Mouse (Mus musculus) hindbrain, embryonic 11.5 days (tissue): ENCODE results near the gene Atp8a1. TPM values are rescaled to one million over a fixed set of nuclear protein-coding genes. Genes with fewer than 3 reads are reported as not detected.

Source experiments
- ATAC-seq: fragments of 200-750 bp; cut with Nextera tagmentation; 2 replicates; pipeline ENCODE4 v1.8.0; 2017; ENCODE audit warnings: mild to moderate bottlenecking, moderate TSS enrichment, moderate library complexity; ENCODE audit not compliant: low FRiP score
- DNase-seq: peaks from one replicate; pipeline ENCODE4 v3.0.0-alpha.2; 2015; ENCODE audit warnings: low spot score
- H3K27ac ChIP-seq: fragments of 300-500 bp; sonication (generic); 2 replicates; pipeline ENCODE4 v1.5.1; 2014; ENCODE audit warnings: mild to moderate bottlenecking, low read depth, low read length
- H3K27me3 ChIP-seq: fragments of 300-500 bp; sonication (generic); 2 replicates; pipeline ENCODE4 v1.6.1; 2014; ENCODE audit warnings: mild to moderate bottlenecking, low read length, moderate library complexity, mixed read lengths; ENCODE audit not compliant: control insufficient read depth, insufficient read depth
- H3K36me3 ChIP-seq: fragments of 300-500 bp; sonication (generic); 2 replicates; pipeline ENCODE4 v1.6.1; 2014; ENCODE audit warnings: mild to moderate bottlenecking, low read length, moderate library complexity, mixed read lengths; ENCODE audit not compliant: control insufficient read depth, insufficient read depth
- H3K4me1 ChIP-seq: fragments of 300-500 bp; sonication (generic); replicated peaks from 2 replicates; pipeline ENCODE4 v1.6.1; 2014; ENCODE audit warnings: low read length, mixed read lengths; ENCODE audit not compliant: control insufficient read depth, insufficient read depth
- H3K4me2 ChIP-seq: fragments of 300-500 bp; sonication (generic); replicated peaks from 2 replicates; pipeline ENCODE4 v1.6.1; 2014; ENCODE audit warnings: mild to moderate bottlenecking, low read depth, low read length
- H3K4me3 ChIP-seq: fragments of 300-500 bp; sonication (generic); 2 replicates; pipeline ENCODE4 v1.5.1; 2014; ENCODE audit warnings: low read depth, low read length
- H3K9ac ChIP-seq: fragments of 300-500 bp; sonication (generic); 2 replicates; pipeline ENCODE4 v1.6.1; 2014; ENCODE audit warnings: low read depth, low read length
- H3K9me3 ChIP-seq: fragments of 300-500 bp; sonication (generic); 2 replicates; pipeline ENCODE4 v1.6.1; 2016; ENCODE audit warnings: low read length; ENCODE audit not compliant: control insufficient read depth
- WGBS: fragments of 180-500 bp; shearing (Covaris S2); extraction: QIAGEN DNeasy Blood & Tissue Kit; methylation state at CpG from one replicate; pipeline ENCODE4 v1.1.7; 2014; 5-methylcytosine and 5-hydroxymethylcytosine counted together
- polyA plus RNA-seq: library from polyadenylated mRNA; unstranded; fragments of >200 nt; fragmentation: Nextera tagmentation; extraction: Ambion mirVana; gene quantifications from 2 replicates; pipeline ENCODE4 v1.2.1, GENCODE M21; 2014

The Atp8a1 gene
- polyA plus RNA-seq, 1 experiment from 2014 or later: 24.8 TPM

DNA sequence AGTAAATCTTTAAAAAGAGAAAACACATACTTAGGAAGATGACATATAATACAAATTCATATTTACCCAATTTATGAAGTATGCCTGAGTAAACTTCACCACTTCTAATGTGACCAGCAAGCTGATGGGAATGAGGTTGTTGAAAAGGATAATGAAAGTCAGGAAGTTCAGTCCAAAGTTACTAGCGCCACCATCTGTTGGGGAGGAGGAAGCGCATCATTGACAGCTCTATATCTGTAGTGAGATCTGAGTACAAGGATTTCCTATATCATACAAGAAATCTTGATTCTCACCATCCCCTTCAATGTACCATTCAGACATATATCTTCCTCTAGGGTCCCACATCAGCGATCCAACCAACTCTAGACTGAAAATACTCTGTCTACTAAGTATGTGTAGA, 82.4 kb downstream of the Atp8a1 start:
- H3K4me2 ChIP-seq: no peak overlapping the region
- no peak for ATAC-seq
- no peak for DNase-seq
- no peaks in the 10 kb centered on the region for H3K4me1 ChIP-seq
- H3K9me3 ChIP-seq: no peaks in the 10 kb centered on the region
- H3K36me3 ChIP-seq: no peaks in the 10 kb centered on the region
- H3K27ac ChIP-seq: no peak overlapping the region
- 92% methylated on average over 3 of the region's 3 CpGs for WGBS
- H3K27me3 ChIP-seq: no peaks in the 10 kb centered on the region
- no peak overlapping the region for H3K4me3 ChIP-seq
- H3K9ac ChIP-seq: no peak overlapping the region

DNA sequence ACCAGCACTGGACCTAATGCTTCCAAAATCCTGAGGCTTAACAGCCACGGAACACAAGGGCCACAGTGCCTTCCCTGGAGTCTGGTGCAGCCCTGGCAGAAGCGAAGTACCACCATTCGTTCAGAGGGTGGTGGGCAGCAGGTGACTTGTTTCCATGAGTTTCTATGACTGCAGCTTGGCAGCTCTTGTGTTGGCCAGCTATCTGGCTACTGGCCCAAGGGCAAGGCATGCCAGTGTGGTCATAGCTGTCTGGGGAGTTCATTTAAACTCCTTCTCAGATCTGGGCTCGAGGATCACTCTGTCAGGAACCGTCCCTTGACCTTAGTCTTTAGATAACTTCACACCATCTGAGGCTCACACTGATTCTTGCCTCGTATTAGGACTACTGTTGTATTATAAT, 89.1 kb downstream of the Atp8a1 start:
- DNase-seq: no peak
- no peak for ATAC-seq
- H3K4me1 ChIP-seq: no peaks in the 10 kb centered on the region
- H3K36me3 ChIP-seq: no peaks in the 10 kb centered on the region
- no peak overlapping the region for H3K9ac ChIP-seq
- no peak overlapping the region for H3K27ac ChIP-seq
- H3K4me3 ChIP-seq: no peak overlapping the region
- H3K4me2 ChIP-seq: no peak overlapping the region
- H3K9me3 ChIP-seq: no peaks in the 10 kb centered on the region
- 89% methylated on average over 6 of the region's 6 CpGs for WGBS
- no peaks in the 10 kb centered on the region for H3K27me3 ChIP-seq

DNA sequence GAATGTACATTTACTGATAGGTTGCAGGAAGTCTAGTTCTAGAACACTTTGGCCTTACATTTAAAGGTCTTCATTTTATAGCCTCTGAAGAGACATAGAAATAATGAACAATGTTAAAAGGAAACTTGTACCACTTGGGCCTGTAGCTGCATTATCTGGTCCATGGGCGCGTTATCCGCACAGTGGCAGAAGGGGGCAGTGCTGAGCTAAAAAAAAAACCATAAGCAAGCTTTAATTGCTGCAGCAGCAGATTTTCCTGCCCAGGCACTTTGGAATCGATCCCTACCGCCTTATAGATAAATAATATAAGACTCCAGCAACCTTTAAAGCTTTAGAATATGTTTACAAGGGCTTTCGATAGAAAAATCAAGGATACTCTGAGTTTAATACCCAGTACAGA, 91.1 kb downstream of the Atp8a1 start:
- WGBS: 23% methylated on average over 6 of the region's 6 CpGs
- Histone ChIP-seq H3K4me3 (no peak overlapping the region), H3K9me3 (no peaks in the 10 kb centered on the region), H3K27me3 (no peaks in the 10 kb centered on the region), H3K27ac (no peak overlapping the region), H3K9ac (no peak overlapping the region), H3K36me3 (no peaks in the 10 kb centered on the region), H3K4me2 (no peak overlapping the region), H3K4me1 (no peaks in the 10 kb centered on the region)
- DNase-seq: peak; percentile 67
- ATAC-seq: no peak

DNA sequence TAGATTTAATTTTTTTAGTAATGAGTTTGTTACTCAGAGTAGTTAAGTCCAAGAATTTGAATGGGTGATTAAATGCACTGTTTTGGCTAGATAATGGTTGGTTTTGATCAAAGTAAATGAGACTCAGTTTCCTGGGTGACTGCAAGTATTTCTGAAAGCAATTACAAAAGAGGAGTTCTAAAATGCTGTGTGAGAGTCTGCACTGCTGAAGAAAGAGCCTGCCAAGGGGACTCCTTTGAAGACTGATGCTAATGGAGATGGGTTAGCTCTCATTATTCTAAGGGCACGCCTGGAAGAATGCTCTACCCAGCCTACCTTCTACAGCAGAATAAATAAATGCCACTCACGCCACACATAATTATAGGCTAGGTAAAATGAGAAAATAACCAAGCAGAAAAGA, 94.2 kb downstream of the Atp8a1 start:
- ATAC-seq (peak; percentile 78), DNase-seq (peak; percentile 30)
- H3K4me2 ChIP-seq: no peak overlapping the region
- no peak overlapping the region for H3K4me3 ChIP-seq
- H3K4me1 ChIP-seq: no peaks in the 10 kb centered on the region
- 26% methylated on average over 2 of the region's 2 CpGs for WGBS
- no peak overlapping the region for H3K9ac ChIP-seq
- peak overlapping the region; percentile 39; the same call in 1 of the 2 replicates for H3K27ac ChIP-seq
- H3K9me3 ChIP-seq: no peaks in the 10 kb centered on the region
- H3K27me3 ChIP-seq: no peaks in the 10 kb centered on the region
- H3K36me3 ChIP-seq: no peaks in the 10 kb centered on the region

DNA sequence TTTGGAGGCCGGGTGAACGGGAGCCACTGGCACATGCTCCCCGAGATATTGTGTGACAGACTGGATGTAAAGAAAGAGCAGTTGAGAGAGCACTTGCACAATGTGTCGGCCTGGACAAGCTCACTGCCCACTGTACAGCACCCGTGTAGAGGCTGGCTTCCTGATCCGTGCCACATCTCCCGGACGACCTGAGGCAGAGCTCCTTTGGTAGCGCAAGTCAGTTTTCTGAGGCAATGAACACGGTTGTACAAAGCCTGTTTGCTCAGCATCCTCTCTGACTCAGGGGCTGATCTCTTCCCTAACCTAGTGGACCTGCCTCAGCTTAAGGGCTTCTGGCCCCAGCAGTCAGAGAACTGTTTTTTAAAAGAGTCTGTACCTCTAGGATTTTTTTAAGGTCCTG, 94.6 kb downstream of the Atp8a1 start:
- Histone ChIP-seq H3K4me1 (no peaks in the 10 kb centered on the region), H3K4me2 (no peak overlapping the region), H3K9me3 (no peaks in the 10 kb centered on the region), H3K9ac (no peak overlapping the region), H3K27me3 (no peaks in the 10 kb centered on the region), H3K27ac (peak overlapping the region; percentile 39; the same call in 1 of the 2 replicates), H3K36me3 (no peaks in the 10 kb centered on the region), H3K4me3 (no peak overlapping the region)
- 43% methylated on average over 10 of the region's 10 CpGs for WGBS
- ATAC-seq: peak; percentile 73
- peak; percentile 44 for DNase-seq

DNA sequence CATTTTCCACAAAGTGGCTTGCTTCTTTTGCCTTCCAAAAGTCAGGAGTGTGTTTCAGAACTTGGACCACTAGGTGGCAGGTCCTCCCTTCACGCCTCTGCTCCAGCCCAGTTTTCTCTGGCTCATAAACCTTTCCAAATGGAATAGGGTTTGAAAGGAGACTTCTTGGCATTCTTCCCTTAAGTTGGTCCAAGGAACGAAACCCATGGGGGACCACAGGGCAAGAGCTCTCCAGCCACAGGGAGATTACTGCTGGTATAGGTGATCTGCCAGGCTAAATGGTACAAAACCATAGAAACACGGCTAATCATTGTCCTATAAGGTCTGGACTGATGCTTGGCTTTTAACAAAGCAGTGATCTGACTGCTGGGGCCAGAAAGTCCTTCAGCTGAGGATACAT, 95.2 kb downstream of the Atp8a1 start:
- no peak overlapping the region for H3K9ac ChIP-seq
- DNase-seq: peak; percentile 65
- H3K27me3 ChIP-seq: no peaks in the 10 kb centered on the region
- WGBS: 33% methylated on average over 3 of the region's 3 CpGs
- no peak overlapping the region for H3K27ac ChIP-seq
- H3K4me1 ChIP-seq: no peaks in the 10 kb centered on the region
- H3K9me3 ChIP-seq: no peaks in the 10 kb centered on the region
- no peak overlapping the region for H3K4me3 ChIP-seq
- no peaks in the 10 kb centered on the region for H3K36me3 ChIP-seq
- ATAC-seq: peak; percentile 53
- H3K4me2 ChIP-seq: no peak overlapping the region

DNA sequence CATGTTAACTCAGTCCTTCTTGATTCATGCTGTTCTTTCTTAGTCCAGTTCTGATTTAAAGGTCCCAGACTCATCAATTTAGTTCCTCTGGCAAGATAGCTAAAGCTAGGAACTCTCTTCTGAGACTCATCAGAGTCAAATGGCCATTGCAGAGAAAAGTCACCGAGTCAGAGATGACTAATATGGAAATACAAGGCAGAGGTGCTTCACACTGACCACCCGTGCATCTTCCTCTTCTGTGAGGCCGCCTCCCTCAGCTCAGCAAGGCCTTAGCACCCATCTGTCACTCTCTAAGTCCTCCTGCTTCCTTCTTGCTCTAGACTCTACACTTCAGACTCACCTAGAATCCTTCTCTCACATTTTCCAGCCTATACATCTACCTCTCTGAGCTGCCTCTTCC, 108.0 kb downstream of the Atp8a1 start:
- no peaks in the 10 kb centered on the region for H3K27me3 ChIP-seq
- WGBS: 96% methylated on average over 3 of the region's 3 CpGs
- H3K9me3 ChIP-seq: no peaks in the 10 kb centered on the region
- H3K4me1 ChIP-seq: no peaks in the 10 kb centered on the region
- no peak for DNase-seq
- no peak overlapping the region for H3K27ac ChIP-seq
- no peak for ATAC-seq
- no peaks in the 10 kb centered on the region for H3K36me3 ChIP-seq
- H3K9ac ChIP-seq: no peak overlapping the region
- H3K4me3 ChIP-seq: no peak overlapping the region
- no peak overlapping the region for H3K4me2 ChIP-seq

DNA sequence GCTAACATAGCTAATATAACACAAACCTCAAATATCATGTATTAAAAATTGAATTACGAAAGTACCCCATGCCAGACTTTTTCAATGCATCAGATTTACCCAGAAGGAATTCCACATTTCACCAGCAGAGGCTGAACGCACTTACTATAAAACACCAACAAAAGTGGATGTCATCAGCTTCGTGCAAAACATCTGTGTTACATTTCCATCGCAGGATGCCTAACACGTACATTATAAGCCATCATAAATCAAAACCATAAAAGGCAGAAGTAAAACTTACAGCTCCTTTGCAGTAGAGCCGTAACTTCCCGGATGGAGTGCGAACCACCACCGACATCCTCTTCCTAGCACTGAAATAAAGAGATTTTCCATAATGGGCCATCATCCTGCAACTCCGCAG, 109.1 kb downstream of the Atp8a1 start:
- H3K36me3 ChIP-seq: no peaks in the 10 kb centered on the region
- no peaks in the 10 kb centered on the region for H3K27me3 ChIP-seq
- no peak overlapping the region for H3K9ac ChIP-seq
- WGBS: 91% methylated on average over 10 of the region's 10 CpGs
- no peak overlapping the region for H3K4me2 ChIP-seq
- ATAC-seq (no peak), DNase-seq (no peak)
- no peak overlapping the region for H3K27ac ChIP-seq
- H3K4me1 ChIP-seq: no peaks in the 10 kb centered on the region
- no peaks in the 10 kb centered on the region for H3K9me3 ChIP-seq
- H3K4me3 ChIP-seq: no peak overlapping the region

DNA sequence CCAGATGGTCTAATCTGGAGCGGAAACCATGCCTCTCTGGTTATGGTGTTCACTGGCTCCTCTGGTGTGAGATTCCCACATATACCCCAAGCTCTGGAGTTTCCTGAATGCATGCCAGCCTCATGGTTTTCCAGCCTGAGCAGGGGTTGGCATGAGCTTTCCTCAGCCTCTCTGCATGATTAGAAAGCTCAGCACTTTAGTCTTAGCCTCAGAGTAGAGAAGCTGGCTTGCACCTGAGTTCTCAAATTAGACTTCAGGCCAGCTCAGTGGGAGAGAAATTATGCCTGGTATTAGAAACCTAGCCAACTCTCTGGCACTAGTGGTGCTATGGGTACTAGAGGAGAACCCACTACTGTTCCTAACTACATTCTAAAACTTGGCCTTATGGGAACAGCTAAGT, 111.5 kb downstream of the Atp8a1 start:
- ATAC-seq (no peak), DNase-seq (no peak)
- 100% methylated on average over 1 of the region's 1 CpGs for WGBS
- H3K9ac ChIP-seq: no peak overlapping the region
- H3K4me3 ChIP-seq: no peak overlapping the region
- no peak overlapping the region for H3K4me2 ChIP-seq
- no peaks in the 10 kb centered on the region for H3K4me1 ChIP-seq
- H3K27ac ChIP-seq: no peak overlapping the region
- H3K27me3 ChIP-seq: no peaks in the 10 kb centered on the region
- no peaks in the 10 kb centered on the region for H3K9me3 ChIP-seq
- H3K36me3 ChIP-seq: no peaks in the 10 kb centered on the region
